Mouse (Mus musculus) intestine, embryonic 15.5 days (tissue): ENCODE data around the gene Med19. TPM values are rescaled to one million over a fixed set of nuclear protein-coding genes. Genes with fewer than 3 reads are reported as not detected.

Experiments used
- ATAC-seq: fragments of 200-750 bp; cut with Nextera tagmentation; 2 replicates; pipeline ENCODE4 v1.8.0; 2017; ENCODE audit warnings: moderate TSS enrichment, moderate library complexity
- H3K27ac ChIP-seq: fragments of 300-500 bp; sonication (generic); 2 replicates; pipeline ENCODE4 v1.5.1; 2015; ENCODE audit warnings: mild to moderate bottlenecking, inconsistent platforms
- H3K27me3 ChIP-seq: fragments of 300-500 bp; sonication (generic); replicated peaks from 2 replicates; pipeline ENCODE4 v1.6.1; 2015; ENCODE audit warnings: inconsistent platforms
- H3K36me3 ChIP-seq: fragments of 300-500 bp; sonication (generic); 2 replicates; pipeline ENCODE4 v1.6.1; 2015; ENCODE audit warnings: inconsistent platforms
- H3K4me1 ChIP-seq: fragments of 300-500 bp; sonication (generic); replicated peaks from 2 replicates; pipeline ENCODE4 v1.6.1; 2015; ENCODE audit warnings: inconsistent platforms
- H3K4me2 ChIP-seq: fragments of 300-500 bp; sonication (generic); replicated peaks from 2 replicates; pipeline ENCODE4 v1.6.1; 2015; ENCODE audit warnings: mild to moderate bottlenecking, inconsistent platforms
- H3K4me3 ChIP-seq: fragments of 300-500 bp; sonication (generic); replicated peaks from 2 replicates; pipeline ENCODE4 v1.5.1; 2015; ENCODE audit warnings: inconsistent platforms
- H3K9ac ChIP-seq: fragments of 300-500 bp; sonication (generic); 2 replicates; pipeline ENCODE4 v1.6.1; 2015; ENCODE audit warnings: inconsistent platforms
- H3K9me3 ChIP-seq: fragments of 300-500 bp; sonication (generic); 2 replicates; pipeline ENCODE4 v1.6.1; 2016; ENCODE audit warnings: inconsistent platforms
- WGBS: fragments of 180-500 bp; shearing (Covaris S2); methylation state at CpG from one replicate; pipeline ENCODE4 v1.1.7; 2015; 5-methylcytosine and 5-hydroxymethylcytosine counted together
- polyA plus RNA-seq: library from polyadenylated mRNA; unstranded; fragments of >200 nt; fragmentation: Nextera tagmentation; extraction: Ambion mirVana; gene quantifications from 2 replicates; pipeline ENCODE4 v1.2.1, GENCODE M21; 2015

Med19 gene
- polyA plus RNA-seq, 1 experiment from 2014 or later = 34.7 TPM

DNA sequence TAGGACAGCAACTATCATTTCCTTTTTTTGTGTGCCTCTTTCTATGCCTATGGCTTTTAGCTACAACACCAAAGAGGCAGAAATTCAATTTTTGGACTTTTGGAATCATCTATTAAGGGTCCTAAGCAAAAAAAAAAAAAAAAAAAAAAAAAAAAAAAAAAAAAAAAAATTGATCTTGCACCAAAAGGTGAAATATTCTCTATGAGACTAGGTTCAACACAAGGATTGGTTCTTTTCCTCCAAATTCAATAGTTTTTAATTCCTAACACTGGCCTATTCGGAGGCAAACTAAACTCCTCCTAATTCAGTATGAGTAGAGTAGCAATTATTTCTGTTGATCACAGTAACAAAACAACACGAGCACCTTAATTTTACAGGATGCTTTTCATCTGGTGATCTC lies 33.7 kb downstream of the Med19 start:
- Histone ChIP-seq H3K4me3 (no peak overlapping the region), H3K9ac (no peak overlapping the region), H3K27ac (no peak overlapping the region), H3K36me3 (peaks cover 6% of the 10 kb centered on the region), H3K9me3 (no peaks in the 10 kb centered on the region), H3K4me2 (no peak overlapping the region), H3K4me1 (no peaks in the 10 kb centered on the region; the same call in 1 of the 2 replicates), H3K27me3 (no peaks in the 10 kb centered on the region)
- 90% methylated on average over 2 of the region's 2 CpGs for whole genome bisulfite sequencing
- no peak for ATAC-seq

DNA sequence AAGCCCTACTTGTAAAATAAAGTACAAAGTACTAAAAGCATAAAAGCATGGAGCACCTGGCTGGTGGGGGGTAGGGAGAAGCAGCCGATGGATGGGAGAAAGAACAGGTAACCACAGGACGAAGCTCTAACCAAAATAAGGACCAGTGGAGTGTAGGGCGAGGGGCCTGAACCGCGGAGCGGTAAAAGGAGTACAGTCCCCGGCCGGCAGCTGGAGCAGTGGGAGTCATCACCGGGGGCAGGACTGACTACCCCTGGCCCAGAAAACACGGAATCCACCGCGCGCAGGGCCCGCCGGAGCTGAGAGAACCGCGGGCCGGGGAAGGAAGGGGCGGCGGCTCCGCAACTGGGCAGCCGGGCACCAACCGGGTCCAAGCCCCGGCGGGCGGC lies 36.2 kb downstream of the Med19 start:
- H3K27me3 ChIP-seq = no peaks in the 10 kb centered on the region
- H3K4me1 ChIP-seq = no peaks in the 10 kb centered on the region; the same call in 1 of the 2 replicates
- peak overlapping the region; percentile 60 for H3K4me2 ChIP-seq
- ATAC-seq = no peak
- H3K36me3 ChIP-seq = peaks cover 6% of the 10 kb centered on the region
- WGBS = 0% methylated on average over 26 of the region's 26 CpGs
- H3K9me3 ChIP-seq = no peaks in the 10 kb centered on the region
- peak overlapping the region; percentile 91 for H3K9ac ChIP-seq
- peak overlapping the region; percentile 98 for H3K4me3 ChIP-seq
- H3K27ac ChIP-seq = peak overlapping the region; percentile 100

DNA sequence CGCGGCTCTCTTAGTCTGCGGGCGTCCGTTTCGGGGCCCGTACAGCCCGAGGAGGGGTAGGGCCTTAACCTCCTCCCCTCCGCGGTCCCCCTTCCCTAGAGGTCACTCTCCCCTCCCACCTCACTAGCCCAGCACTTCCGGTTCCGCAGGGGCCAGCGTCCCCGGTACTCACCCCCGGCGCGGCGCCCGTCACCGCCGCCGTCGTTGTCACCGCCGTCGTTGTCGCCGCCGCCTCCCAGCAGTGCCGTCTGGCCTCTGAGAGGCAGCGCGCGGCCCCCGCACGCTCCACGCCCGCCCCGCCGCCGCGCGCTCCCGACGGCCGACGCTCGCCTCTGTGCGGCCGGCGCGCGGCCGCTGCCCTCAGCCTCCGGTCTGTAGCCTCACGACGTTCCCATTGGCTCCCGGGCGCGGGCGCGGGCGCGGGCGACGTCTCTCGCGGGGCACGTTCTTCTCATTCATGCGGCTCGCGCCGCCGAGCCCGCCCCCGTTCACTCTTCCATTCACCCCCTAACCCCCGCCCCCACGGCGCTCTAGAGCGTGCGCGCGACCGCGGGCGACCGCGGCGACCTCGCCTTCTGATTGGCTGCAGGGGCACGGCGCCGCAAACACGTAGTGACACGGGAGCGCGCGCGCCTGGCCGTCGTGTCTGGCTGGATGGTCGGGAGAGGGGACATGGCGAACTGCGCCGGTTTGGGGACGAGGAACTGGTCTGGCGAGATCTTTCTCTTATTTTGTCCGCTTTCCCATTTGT lies 36.8 kb downstream of the Med19 start, which contains the start of gene Zdhhc5:
TSS of gene Zdhhc5 (minus strand) at position 370 of the 751 bp plus-strand sequence.
- H3K4me2 ChIP-seq = peak within 1 kb of the TSS; percentile 82
- no peaks in the 10 kb centered on the region for H3K27me3 ChIP-seq
- no peaks in the 10 kb centered on the region; the same call in 1 of the 2 replicates for H3K4me1 ChIP-seq
- peak within 1 kb of the TSS; percentile 98 for H3K4me3 ChIP-seq
- H3K36me3 ChIP-seq = peaks cover 3% of the 10 kb centered on the region
- ATAC-seq = peak; percentile 96
- peak within 1 kb of the TSS; percentile 100 for H3K27ac ChIP-seq
- no peaks in the 10 kb centered on the region for H3K9me3 ChIP-seq
- under 1% methylated on average over 104 of the region's 107 CpGs for WGBS
- peak within 1 kb of the TSS; percentile 91 for H3K9ac ChIP-seq

DNA sequence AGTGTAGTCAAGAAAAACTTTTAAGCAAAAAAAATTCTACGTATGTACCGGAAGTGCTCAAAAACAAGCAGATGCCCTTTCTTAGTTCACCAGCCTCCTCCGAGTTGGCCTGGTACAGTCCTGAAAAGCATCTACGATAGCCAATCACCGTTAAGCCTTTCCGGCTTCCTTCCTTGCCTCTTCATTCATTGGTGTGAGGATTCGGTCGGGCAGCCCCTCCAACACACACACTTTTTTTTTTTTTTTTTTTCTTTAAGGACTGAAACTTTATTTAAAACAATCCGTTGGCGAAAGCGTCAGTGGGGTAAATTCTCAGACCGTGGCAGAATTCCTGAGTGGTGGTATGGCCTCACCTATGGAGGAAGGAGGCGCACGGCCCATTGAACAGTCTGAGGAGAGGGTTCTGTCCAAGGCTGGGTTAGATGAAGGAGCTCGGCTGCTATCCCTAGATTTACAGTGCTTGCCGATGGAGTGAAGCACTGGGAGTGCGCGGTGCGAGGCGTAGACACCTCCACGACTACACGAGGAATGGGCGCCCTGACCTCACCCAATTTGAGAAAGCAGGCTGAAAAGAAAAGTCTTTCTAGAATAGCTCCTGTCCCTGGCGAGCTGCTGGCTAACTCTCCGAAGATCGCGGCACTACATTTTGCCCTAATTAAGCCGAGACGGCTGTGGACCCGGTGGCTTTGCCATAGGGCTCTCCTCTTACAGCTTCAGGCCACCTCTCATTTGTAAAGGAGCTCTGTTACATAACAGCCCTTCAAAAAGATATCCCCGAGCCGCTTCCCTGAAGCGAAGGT lies 37.6 kb downstream of the Med19 start:
- Histone ChIP-seq H3K4me3 (peak overlapping the region; percentile 98), H3K36me3 (no peaks in the 10 kb centered on the region), H3K9me3 (no peaks in the 10 kb centered on the region), H3K4me1 (no peaks in the 10 kb centered on the region; the same call in 1 of the 2 replicates), H3K4me2 (peak overlapping the region; percentile 82), H3K9ac (peak overlapping the region; percentile 68), H3K27ac (peak overlapping the region; percentile 100), H3K27me3 (no peaks in the 10 kb centered on the region)
- ATAC-seq = peak; percentile 96
- under 1% methylated on average over 33 of the region's 33 CpGs for WGBS

DNA sequence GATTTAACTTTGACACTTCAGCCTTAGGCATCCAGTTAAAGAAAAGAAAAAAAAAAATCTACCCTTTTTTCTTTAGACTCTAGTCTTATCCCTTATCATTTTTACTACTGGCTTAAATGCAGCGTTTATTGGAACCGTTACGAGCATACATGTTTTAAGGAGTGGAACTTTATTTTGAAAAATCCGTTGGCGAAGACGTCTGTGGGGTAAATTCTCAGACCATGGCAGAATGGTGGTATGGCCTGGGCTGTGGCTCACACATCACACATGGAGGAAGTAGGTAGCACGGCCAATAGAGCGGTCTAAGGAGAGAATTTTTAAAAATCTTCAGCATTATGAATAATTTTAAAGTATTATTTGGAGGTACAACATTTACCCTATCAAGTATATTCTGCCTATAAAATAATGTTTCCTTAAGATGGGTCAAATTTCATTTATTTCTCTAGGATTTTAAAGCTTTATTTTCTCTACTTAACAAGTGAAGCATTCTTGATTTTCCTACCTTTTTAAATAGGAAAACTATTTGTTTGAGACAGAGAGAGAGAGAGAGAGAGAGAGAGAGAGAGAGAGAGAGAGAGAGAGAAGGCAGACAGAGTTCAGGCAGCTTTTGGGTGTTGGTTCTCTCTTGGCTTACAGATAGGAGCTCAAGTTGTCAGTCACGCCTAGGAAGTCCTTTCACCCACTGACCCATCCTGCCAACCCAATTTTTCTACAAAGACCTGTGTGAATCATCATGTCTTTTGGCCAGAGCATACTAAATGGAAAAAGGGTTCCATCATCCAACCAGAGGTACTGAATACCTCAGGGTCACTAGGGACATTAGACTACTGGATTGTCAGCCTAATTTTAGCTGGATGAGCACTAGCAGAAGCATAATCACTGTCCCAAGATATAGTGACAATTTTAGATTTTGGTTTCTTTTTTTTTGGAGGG lies 38.5 kb downstream of the Med19 start:
- Histone ChIP-seq H3K4me3 (peak overlapping the region; percentile 98), H3K4me2 (peak overlapping the region; percentile 82), H3K36me3 (no peaks in the 10 kb centered on the region), H3K9ac (peak overlapping the region; percentile 68), H3K27me3 (no peaks in the 10 kb centered on the region), H3K9me3 (no peaks in the 10 kb centered on the region), H3K27ac (peak overlapping the region; percentile 93; the same call in 1 of the 2 replicates), H3K4me1 (no peaks in the 10 kb centered on the region; the same call in 1 of the 2 replicates)
- ATAC-seq = no peak
- WGBS = 30% methylated on average over 9 of the region's 9 CpGs

DNA sequence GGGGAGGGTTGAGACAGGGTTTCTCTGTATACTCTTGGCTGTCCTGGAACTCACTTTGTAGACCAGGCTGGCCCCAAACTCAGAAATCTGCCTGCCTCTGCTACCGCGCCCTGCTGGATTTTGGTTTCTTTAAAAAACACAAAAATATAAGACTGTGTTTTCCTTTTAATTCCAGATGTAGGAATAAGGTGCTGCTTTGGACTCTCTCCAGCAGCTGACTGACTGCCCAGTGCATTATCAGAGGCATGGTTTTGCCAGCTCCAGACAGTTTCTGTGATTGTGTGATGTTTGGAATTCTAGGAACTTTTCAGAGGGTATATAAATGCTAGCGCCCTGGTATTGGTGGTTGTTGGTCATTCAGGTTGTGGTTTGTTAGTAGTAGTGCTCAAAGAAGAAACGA lies 39.2 kb downstream of the Med19 start:
- H3K36me3 ChIP-seq = no peaks in the 10 kb centered on the region
- ATAC-seq = no peak
- no peak overlapping the region for H3K4me2 ChIP-seq
- H3K27ac ChIP-seq = no peak overlapping the region
- H3K9me3 ChIP-seq = no peaks in the 10 kb centered on the region
- no peak overlapping the region for H3K9ac ChIP-seq
- no peak overlapping the region for H3K4me3 ChIP-seq
- WGBS = 92% methylated on average over 4 of the region's 4 CpGs
- H3K27me3 ChIP-seq = no peaks in the 10 kb centered on the region
- no peaks in the 10 kb centered on the region; the same call in 1 of the 2 replicates for H3K4me1 ChIP-seq

DNA sequence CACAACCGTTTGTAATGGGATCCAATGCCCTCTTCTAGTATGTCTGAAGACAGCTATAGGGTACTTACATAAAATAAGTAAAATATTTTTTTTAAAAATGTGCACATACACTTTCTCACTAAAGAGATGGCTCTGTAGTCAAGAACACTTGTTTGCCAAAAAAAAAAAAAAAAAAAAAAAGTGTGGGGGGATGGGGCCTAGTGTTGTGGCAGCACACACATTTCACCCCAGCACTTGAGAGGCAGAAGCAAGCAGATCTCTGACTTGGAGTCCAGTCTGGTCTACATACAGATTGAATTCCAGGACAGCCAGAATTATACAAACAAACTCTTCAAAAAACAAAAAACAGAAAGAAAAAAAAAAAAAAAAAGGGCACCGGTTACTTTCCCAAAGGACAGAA lies 42.5 kb downstream of the Med19 start:
- peaks cover 3% of the 10 kb centered on the region; the same call in 1 of the 2 replicates for H3K36me3 ChIP-seq

DNA sequence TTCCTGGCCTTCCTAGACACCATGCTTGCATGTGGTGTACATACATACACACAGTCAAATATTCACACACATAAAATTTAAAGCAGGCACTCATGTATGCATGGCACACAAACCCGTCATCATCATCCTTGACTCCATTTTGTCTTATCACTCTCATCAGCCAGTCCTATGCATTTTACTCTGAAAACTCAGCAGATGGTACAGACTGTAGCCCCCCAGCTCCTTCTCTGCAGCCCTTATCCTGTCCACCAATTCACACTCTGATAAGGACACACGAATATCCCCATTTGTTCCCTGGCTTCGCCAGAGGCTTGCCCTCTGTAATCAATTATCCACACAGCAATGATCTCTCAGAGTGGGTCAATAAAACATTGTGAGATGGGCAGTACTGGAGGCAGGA lies 43.0 kb downstream of the Med19 start:
- WGBS = 79% methylated on average over 3 of the region's 3 CpGs

More for the DNA sequence above, 42.5 kb downstream of the Med19 start:
- Histone ChIP-seq H3K9ac (no peak overlapping the region), H3K4me2 (no peak overlapping the region), H3K4me3 (no peak overlapping the region), H3K27me3 (no peaks in the 10 kb centered on the region), H3K9me3 (no peaks in the 10 kb centered on the region), H3K4me1 (0 out of 2 replicates have a peak, but pooled peaks cover 4% of the 10 kb centered on the region), H3K27ac (no peak overlapping the region)
- 93% methylated on average over 2 of the region's 2 CpGs for WGBS
- ATAC-seq = no peak

DNA sequence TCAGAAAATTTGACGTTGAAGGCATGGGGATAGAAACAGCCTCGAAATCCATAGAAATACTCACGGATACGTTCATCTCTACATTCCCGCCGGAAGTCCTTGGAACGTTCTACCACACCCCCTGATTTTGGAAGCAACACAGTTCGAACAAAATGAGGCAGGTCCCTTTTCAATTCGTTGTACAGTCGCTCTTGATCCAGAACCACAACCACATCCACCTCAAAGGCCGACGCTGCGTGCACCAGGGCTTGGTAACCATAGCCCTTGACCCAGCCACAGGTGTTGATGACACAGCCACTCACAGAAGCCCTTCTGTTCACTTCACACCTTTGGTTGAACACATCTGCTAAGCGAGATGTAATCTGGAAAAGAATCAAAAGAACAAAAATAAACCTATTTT lies 45.7 kb downstream of the Med19 start:
- Histone ChIP-seq H3K4me2 (no peak overlapping the region), H3K36me3 (peaks cover 3% of the 10 kb centered on the region; the same call in 1 of the 2 replicates), H3K4me1 (peaks cover 9% of the 10 kb centered on the region), H3K9ac (no peak overlapping the region), H3K27ac (no peak overlapping the region), H3K27me3 (no peaks in the 10 kb centered on the region), H3K9me3 (no peaks in the 10 kb centered on the region), H3K4me3 (no peak overlapping the region)
- ATAC-seq = no peak
- 96% methylated on average over 14 of the region's 14 CpGs for WGBS

More for the DNA sequence above, 43.0 kb downstream of the Med19 start:
- ATAC-seq = no peak
- Histone ChIP-seq H3K27ac (no peak overlapping the region), H3K36me3 (peaks cover 3% of the 10 kb centered on the region; the same call in 1 of the 2 replicates), H3K9ac (no peak overlapping the region), H3K4me2 (no peak overlapping the region), H3K9me3 (no peaks in the 10 kb centered on the region), H3K27me3 (no peaks in the 10 kb centered on the region), H3K4me3 (no peak overlapping the region), H3K4me1 (peaks cover 7% of the 10 kb centered on the region)

DNA sequence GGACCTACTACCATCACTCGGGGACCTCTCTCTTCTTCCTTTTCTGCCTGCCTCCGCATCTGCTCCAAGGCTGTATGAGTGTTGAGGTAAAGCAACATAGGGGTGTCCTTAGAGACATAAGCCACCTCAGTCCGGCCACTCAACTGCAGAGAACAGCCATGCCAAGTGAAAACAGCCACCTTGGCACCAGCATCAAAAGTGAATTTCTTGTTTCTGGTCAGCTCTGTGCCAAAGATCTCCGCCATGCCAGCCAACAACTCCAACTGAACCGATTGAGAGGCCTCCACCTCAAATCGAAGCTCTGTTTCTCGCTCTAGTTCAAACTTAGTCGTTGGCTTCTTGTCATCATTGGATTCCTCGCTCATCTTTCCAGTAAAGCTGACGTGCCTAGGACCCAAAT lies 47.6 kb downstream of the Med19 start:
- WGBS = 94% methylated on average over 10 of the region's 10 CpGs

DNA sequence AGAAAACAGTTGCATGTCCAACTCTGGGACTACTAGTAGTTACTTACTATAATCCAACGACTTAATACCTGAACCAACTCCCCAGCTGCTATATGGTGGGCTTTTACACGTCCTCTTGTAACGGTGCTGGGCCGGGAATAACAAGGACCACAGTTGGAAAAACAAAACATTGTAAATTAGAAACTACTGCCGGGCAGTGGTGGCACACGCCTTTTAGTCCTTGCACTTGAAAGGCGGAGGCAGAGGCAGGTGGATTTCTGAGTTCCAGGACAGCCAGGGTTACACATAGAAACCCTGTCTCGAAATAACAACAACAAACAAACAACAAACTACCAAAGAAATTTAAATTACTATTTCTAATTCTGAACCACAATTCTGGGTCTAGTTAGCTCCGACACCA lies 48.5 kb downstream of the Med19 start:
- Histone ChIP-seq H3K4me1 (peaks cover 9% of the 10 kb centered on the region), H3K9me3 (no peaks in the 10 kb centered on the region), H3K9ac (peak overlapping the region; percentile 55), H3K27ac (no peak overlapping the region), H3K36me3 (peaks cover 3% of the 10 kb centered on the region; the same call in 1 of the 2 replicates), H3K27me3 (no peaks in the 10 kb centered on the region), H3K4me3 (peak overlapping the region; percentile 53), H3K4me2 (peak overlapping the region; percentile 74)
- WGBS = 4% methylated on average over 9 of the region's 9 CpGs
- peak; percentile 23 for ATAC-seq

More for the DNA sequence above, 47.6 kb downstream of the Med19 start:
- Histone ChIP-seq H3K4me2 (peak overlapping the region; percentile 74; the same call in 1 of the 2 replicates), H3K9ac (no peak overlapping the region), H3K27ac (no peak overlapping the region), H3K36me3 (peaks cover 3% of the 10 kb centered on the region; the same call in 1 of the 2 replicates), H3K4me1 (peaks cover 9% of the 10 kb centered on the region), H3K9me3 (no peaks in the 10 kb centered on the region), H3K27me3 (no peaks in the 10 kb centered on the region), H3K4me3 (no peak overlapping the region)
- no peak for ATAC-seq
